Mouse (Mus musculus) ovary, postnatal 36 days (tissue): ENCODE data around the gene Nsf.
A peak's percentile ranks its signal among the peaks of the same experiment; 100 is the strongest.
"Not testable (repeated sequence)": the region's sequence is repeated elsewhere in the genome, so short reads cannot be mapped to it uniquely, and the experiment has no call there.

ENCODE experiments used
- DNase-seq: peaks from one replicate; pipeline ENCODE4 v3.0.0; 2022; ENCODE audit warnings: low spot score, mixed read lengths

Gene Nsf

GRCm38 (mm10) chr11:103953896-103954292, at the start of gene Nsf:
TSS of gene Nsf (minus strand) at chr11:103954056.
- DNase-seq = peak; percentile 87

- DNase-seq = no peak
These were observed 49.5 kb upstream of the Nsf start for GRCm38 (mm10) chr11:104003397-104003796.

- DNase-seq = no peak
These were observed 48.3 kb upstream of the Nsf start for GRCm38 (mm10) chr11:104002191-104002590.

- DNase-seq = no peak
These were observed 47.6 kb upstream of the Nsf start for GRCm38 (mm10) chr11:104001395-104001955.

- no peak for DNase-seq
These were observed 47.0 kb upstream of the Nsf start for GRCm38 (mm10) chr11:104000667-104001394.

- no peak for DNase-seq
These were observed 44.9 kb upstream of the Nsf start for GRCm38 (mm10) chr11:103998737-103999136.

GRCm38 (mm10) chr11:103997385-103997784, 43.5 kb upstream of the Nsf start:
- peak; percentile 59 for DNase-seq

- DNase-seq = no peak
These were observed 38.8 kb upstream of the Nsf start for GRCm38 (mm10) chr11:103992638-103993037.

- not testable (repeated sequence) for DNase-seq
These were observed 36.2 kb upstream of the Nsf start for GRCm38 (mm10) chr11:103990049-103990557.

- DNase-seq = peak; percentile 58
These were observed 33.6 kb upstream of the Nsf start for GRCm38 (mm10) chr11:103987423-103987822.

GRCm38 (mm10) chr11:103984067-103984466, 30.2 kb upstream of the Nsf start:
- no peak for DNase-seq

GRCm38 (mm10) chr11:103981826-103982225, 28.0 kb upstream of the Nsf start:
- no peak for DNase-seq

- no peak for DNase-seq
These were observed 25.5 kb upstream of the Nsf start for GRCm38 (mm10) chr11:103979381-103979780.

- DNase-seq = no peak
These were observed 17.0 kb upstream of the Nsf start for GRCm38 (mm10) chr11:103970876-103971275.

GRCm38 (mm10) chr11:103969278-103969677, 15.4 kb upstream of the Nsf start:
- DNase-seq = no peak

- no peak for DNase-seq
These were observed 13.4 kb upstream of the Nsf start for GRCm38 (mm10) chr11:103967106-103967735.

- DNase-seq = no peak
These were observed 3.0 kb upstream of the Nsf start for GRCm38 (mm10) chr11:103956866-103957265.

- no peak for DNase-seq
These were observed 592 bp downstream of the Nsf start for GRCm38 (mm10) chr11:103953032-103953895.

GRCm38 (mm10) chr11:103952635-103953031, 1.2 kb downstream of the Nsf start:
- no peak for DNase-seq

- DNase-seq = no peak
These were observed 2.8 kb downstream of the Nsf start for GRCm38 (mm10) chr11:103951106-103951505.

GRCm38 (mm10) chr11:103948952-103949351, 4.9 kb downstream of the Nsf start:
- DNase-seq = no peak

GRCm38 (mm10) chr11:103942740-103943139, 11.1 kb downstream of the Nsf start:
- DNase-seq = no peak
